Mouse (Mus musculus) lung, embryonic 14.5 days (tissue): ENCODE measurements at regions not wholly inside any gene's neighbourhood (a gene's known extent, or its start where the extent isn't known, plus 50 kb on each side); places are given as distances from the start of the nearest gene placed in this dataset.
A peak's percentile ranks its signal among the peaks of the same experiment; 100 is the strongest.
"Not testable (repeated sequence)": the region's sequence is repeated elsewhere in the genome, so short reads cannot be mapped to it uniquely, and the experiment has no call there.

Experiments used
- ATAC-seq: fragments of 200-750 bp; cut with Nextera tagmentation; 2 replicates; pipeline ENCODE4 v1.8.0; 2017; ENCODE audit warnings: mild to moderate bottlenecking, moderate TSS enrichment, moderate library complexity; ENCODE audit not compliant: insufficient read depth
- DNase-seq: peaks from one replicate; pipeline ENCODE4 v3.0.0-alpha.2; 2015
- H3K27ac ChIP-seq: fragments of 300-500 bp; sonication (generic); 2 replicates; pipeline ENCODE4 v1.5.1; 2014; ENCODE audit warnings: low read depth, mild to moderate bottlenecking, moderate library complexity
- H3K27me3 ChIP-seq: fragments of 300-500 bp; sonication (generic); 2 replicates; pipeline ENCODE4 v1.6.1; 2014; ENCODE audit warnings: low read length, control low read depth; ENCODE audit not compliant: insufficient read depth
- H3K36me3 ChIP-seq: fragments of 300-500 bp; sonication (generic); 2 replicates; pipeline ENCODE4 v1.6.1; 2014; ENCODE audit warnings: control low read depth; ENCODE audit not compliant: insufficient read depth
- H3K4me1 ChIP-seq: fragments of 300-500 bp; sonication (generic); 2 replicates; pipeline ENCODE4 v1.6.1; 2014; ENCODE audit warnings: antibody characterized with exemption, control low read depth; ENCODE audit not compliant: insufficient read depth
- H3K4me2 ChIP-seq: fragments of 300-500 bp; sonication (generic); 2 replicates; pipeline ENCODE4 v1.6.1; 2014; ENCODE audit warnings: mild to moderate bottlenecking
- H3K4me3 ChIP-seq: fragments of 300-500 bp; sonication (generic); 2 replicates; pipeline ENCODE4 v1.5.1; 2014; ENCODE audit warnings: low read depth, low read length
- H3K9ac ChIP-seq: fragments of 300-500 bp; sonication (generic); 2 replicates; pipeline ENCODE4 v1.6.1; 2014
- H3K9me3 ChIP-seq: fragments of 300-500 bp; sonication (generic); 2 replicates; pipeline ENCODE4 v1.6.1; 2016; ENCODE audit warnings: low read depth, low read length, control low read depth
- WGBS: fragments of 180-500 bp; shearing (Covaris S2); extraction: QIAGEN DNeasy Blood & Tissue Kit; methylation state at CpG from one replicate; pipeline ENCODE4 v1.1.7; 2014; 5-methylcytosine and 5-hydroxymethylcytosine counted together

DNA sequence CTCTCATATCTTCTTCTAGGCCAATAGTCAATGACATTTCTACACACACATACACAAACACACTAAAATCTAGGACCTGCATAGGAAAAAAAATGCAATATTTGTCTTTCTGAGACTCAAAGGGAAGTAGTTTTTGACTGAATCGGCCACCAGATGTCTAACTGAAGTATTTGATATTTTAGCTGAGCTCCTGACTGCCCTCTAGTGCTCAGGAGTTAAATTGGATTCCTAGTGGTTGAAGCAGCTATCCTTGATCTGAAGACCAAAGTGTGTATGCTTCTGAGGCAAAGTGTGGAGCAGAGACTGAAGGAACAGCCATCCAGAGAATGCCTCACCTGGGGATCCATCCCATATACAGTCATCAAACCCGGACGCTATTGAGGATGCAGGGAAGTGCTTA, 384.4 kb upstream of the Olfr1507 start:
- not testable (repeated sequence) for H3K9me3 ChIP-seq, DNase-seq, H3K4me1 ChIP-seq, H3K4me3 ChIP-seq, H3K4me2 ChIP-seq, H3K27me3 ChIP-seq, H3K36me3 ChIP-seq, H3K27ac ChIP-seq, ATAC-seq, H3K9ac ChIP-seq
- no CpG with 5 or more reads among the region's 3 CpGs for WGBS

DNA sequence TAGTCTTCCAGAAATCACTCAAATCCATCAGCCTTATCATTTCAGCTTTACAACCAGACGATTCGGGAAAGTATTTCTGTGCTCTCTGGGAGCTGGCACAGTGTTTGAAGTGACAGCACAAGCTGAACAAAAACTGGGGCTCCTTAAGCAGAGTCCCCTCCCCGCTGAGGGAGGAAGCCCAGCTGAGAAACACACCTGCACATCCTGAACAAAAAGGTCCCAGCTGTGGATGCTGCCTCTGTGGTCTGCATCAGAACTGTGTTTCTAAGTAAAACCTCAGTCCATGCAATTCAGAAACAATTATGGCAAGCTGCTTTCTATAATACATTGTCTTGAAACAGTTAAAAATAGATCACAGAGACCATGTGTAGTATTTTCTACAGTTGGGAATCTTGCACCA, 368.3 kb upstream of the Olfr1507 start:
- not testable (repeated sequence) for H3K27me3 ChIP-seq, H3K4me1 ChIP-seq, H3K4me2 ChIP-seq, ATAC-seq, H3K36me3 ChIP-seq, H3K9ac ChIP-seq, H3K4me3 ChIP-seq, DNase-seq, H3K9me3 ChIP-seq, H3K27ac ChIP-seq
- WGBS: no CpG with 5 or more reads among the region's 3 CpGs

DNA sequence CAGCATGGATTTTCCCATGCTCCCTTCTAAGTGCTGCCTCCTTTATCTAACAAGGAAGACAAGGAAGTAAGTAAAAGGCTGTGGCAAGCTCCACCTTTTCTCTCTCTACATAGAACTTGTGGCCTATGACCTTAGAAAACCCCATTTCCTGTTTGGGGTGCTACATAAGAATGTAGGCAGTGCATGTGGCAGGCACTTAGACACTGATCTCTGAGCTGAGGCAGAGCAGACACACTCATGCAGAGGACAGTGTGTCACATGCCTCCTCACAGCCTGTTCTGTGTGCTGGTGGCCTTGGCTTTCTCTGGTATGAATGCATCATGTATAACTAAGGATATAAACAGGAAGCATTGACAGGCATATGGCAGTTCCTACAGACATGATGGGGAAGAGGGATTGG, 367.6 kb upstream of the Olfr1507 start:
- not testable (repeated sequence) for H3K36me3 ChIP-seq, H3K4me1 ChIP-seq, ATAC-seq, H3K9ac ChIP-seq, H3K4me2 ChIP-seq, H3K9me3 ChIP-seq, DNase-seq, H3K27me3 ChIP-seq, H3K27ac ChIP-seq, H3K4me3 ChIP-seq

DNA sequence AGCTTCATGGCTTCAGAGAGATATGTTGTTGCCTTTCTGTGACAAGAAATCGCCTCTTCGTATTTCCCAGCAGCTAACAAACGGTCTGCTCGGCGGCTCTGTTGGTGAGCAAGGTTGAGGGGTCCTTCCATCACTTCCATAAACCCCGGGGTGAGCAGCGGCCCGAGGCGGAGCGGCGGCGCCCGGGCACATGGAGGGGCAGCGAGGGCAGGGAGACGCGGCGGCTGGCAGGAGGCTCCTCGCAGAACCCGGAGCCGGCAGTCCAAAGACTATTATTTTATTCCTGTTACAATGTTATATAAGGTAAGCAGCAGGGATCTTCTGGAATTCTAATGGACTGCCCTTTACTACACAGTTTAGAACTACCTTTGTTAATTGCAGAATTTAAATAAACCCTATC, 366.9 kb upstream of the Olfr1507 start:
- not testable (repeated sequence) for H3K4me1 ChIP-seq, H3K4me2 ChIP-seq, H3K27me3 ChIP-seq, H3K9ac ChIP-seq, H3K36me3 ChIP-seq, H3K4me3 ChIP-seq, H3K9me3 ChIP-seq, H3K27ac ChIP-seq, ATAC-seq, DNase-seq
- 70% methylated on average over 7 of the region's 20 CpGs for WGBS

DNA sequence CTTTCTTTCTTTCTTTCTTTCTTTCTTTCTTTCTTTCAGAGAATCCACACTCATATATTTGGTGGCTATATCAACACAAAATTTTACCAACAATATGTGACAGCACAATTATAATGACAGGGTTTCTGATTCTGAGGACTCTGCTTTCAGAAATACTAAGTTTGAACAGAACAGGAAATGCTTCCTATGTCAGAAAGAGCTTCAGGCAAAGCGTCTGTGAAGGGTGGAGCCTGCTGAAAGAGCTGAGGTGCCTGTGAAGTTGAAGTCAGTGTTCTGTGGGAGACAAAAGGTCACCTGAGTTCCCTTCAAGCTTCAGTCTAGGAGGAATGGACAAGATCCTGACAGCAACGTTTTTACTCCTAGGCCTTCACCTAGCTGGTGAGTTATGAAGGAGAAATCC, 359.8 kb upstream of the Olfr1507 start:
- WGBS: no CpG with 5 or more reads among the region's 2 CpGs
- H3K9ac ChIP-seq, H3K36me3 ChIP-seq, H3K4me2 ChIP-seq, H3K9me3 ChIP-seq, H3K27me3 ChIP-seq, H3K4me3 ChIP-seq, ATAC-seq, H3K4me1 ChIP-seq, DNase-seq, H3K27ac ChIP-seq: not testable (repeated sequence)

DNA sequence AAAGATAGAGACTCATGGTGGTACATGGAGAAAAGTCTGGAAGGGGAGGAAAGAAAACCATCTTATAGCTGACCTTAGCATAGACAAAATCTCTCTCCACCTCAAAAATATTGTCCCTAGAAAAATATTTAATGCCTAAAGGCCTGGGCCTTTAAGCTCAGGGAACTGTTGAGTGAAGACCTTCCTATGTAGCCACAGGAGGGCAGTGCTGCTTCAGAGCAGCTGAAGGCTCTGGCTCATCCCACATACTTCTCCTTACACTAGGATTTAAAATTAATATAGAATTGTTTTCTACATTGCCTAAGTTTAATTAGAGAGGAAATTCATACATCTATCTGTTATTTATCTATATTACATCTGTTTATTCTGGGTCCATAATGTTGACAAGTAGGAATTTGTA, 358.0 kb upstream of the Olfr1507 start:
- H3K9ac ChIP-seq, ATAC-seq, DNase-seq, H3K36me3 ChIP-seq, H3K4me1 ChIP-seq, H3K27me3 ChIP-seq, H3K4me3 ChIP-seq, H3K9me3 ChIP-seq, H3K27ac ChIP-seq, H3K4me2 ChIP-seq: not testable (repeated sequence)

DNA sequence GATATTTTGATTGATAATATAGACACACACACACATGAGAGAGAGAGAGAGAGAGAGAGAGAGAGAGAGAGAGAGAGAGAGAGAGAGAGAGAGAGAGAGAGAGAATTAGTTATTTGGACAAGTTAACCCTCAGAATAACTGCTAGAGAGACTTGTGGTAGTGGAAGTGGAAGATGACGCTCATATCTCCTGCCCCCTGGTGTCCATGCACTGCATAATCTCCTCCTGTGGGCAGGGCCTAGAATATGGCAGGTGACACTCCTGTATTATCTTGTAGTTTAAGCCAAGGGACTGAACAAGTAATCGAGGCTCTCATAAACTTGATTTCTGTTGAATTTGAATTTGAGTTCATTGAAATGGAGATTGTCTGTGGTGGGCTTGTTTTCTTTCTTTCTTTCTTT, 352.4 kb upstream of the Olfr1507 start:
- not testable (repeated sequence) for H3K27ac ChIP-seq, H3K27me3 ChIP-seq, H3K9me3 ChIP-seq, ATAC-seq, H3K4me2 ChIP-seq, H3K36me3 ChIP-seq, H3K4me3 ChIP-seq, H3K4me1 ChIP-seq, H3K9ac ChIP-seq, DNase-seq
- WGBS: no CpG with 5 or more reads among the region's 2 CpGs

DNA sequence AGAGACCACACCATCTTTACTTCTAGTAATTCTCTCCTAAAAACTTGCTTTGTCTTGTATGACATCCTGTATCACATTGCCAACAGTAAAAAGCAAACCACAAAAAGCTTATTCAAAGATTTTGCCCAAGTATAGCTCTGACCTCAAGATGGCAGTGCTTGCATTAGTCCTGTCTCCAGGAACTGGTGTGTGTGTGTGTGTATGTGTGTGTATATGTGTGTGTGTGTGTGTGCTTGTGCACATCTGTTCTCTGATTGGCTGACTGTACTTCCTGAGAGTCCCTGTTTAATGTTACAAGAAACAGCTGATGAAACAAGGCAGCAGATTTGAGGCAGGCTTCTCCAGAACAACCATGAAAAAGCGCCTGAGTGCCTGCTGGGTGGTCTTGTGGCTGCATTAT, 328.5 kb upstream of the Olfr1507 start:
- no CpG with 5 or more reads among the region's 1 CpGs for WGBS
- not testable (repeated sequence) for H3K9ac ChIP-seq, H3K9me3 ChIP-seq, H3K4me2 ChIP-seq, H3K27ac ChIP-seq, H3K27me3 ChIP-seq, H3K36me3 ChIP-seq, DNase-seq, H3K4me1 ChIP-seq, H3K4me3 ChIP-seq
- ATAC-seq: 0 out of 2 replicates have a peak, but pooled peaks have one; percentile 28

DNA sequence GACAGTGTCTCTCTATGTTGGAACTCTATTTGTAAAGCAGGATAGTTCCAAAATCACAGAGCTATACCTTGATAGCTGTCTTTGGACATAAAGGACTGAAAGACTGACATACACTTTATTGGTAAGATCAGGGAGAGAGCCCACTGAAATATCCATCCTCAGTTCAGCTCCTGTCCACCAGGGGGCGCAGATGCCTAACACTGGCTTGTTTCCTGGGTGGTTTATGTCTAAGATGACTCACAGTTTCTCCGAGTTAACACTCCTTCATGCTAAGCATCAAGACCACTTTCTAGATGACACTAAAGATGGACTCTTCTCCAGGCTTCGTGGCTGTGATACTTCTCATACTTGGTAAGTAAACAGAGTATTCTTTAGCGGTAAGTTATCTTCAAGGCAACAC, 326.1 kb upstream of the Olfr1507 start:
- H3K27ac ChIP-seq, H3K4me1 ChIP-seq, H3K9me3 ChIP-seq, DNase-seq, ATAC-seq, H3K9ac ChIP-seq, H3K4me2 ChIP-seq, H3K4me3 ChIP-seq, H3K36me3 ChIP-seq, H3K27me3 ChIP-seq: not testable (repeated sequence)
- WGBS: no CpG with 5 or more reads among the region's 4 CpGs

DNA sequence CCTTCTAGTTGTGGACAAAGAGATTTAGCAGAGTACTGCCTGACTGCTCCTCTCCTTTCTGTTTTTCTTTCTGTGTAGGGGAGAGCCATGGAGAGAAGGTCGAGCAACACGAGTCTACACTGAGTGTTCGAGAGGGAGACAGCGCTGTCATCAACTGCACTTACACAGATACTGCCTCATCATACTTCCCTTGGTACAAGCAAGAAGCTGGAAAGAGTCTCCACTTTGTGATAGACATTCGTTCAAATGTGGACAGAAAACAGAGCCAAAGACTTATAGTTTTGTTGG, 315.5 kb upstream of the Olfr1507 start:
- 82% methylated on average over 4 of the region's 5 CpGs for WGBS
- not testable (repeated sequence) for H3K27me3 ChIP-seq, H3K4me1 ChIP-seq, DNase-seq, H3K9ac ChIP-seq, H3K4me2 ChIP-seq, H3K27ac ChIP-seq, ATAC-seq, H3K9me3 ChIP-seq, H3K36me3 ChIP-seq, H3K4me3 ChIP-seq
